Mouse (Mus musculus): Measurements from ENCODE around the gene Mfsd4b1.

GRCm38 (mm10) chr10:40009591-40009990 is 15.5 kb downstream of the Mfsd4b1 start:
- no peak for TF ChIP-seq GATA1 (IDR thresholded peaks at IDR 0.05; ENCODE audit: borderline replicate concordance, low read length)
- no peak for TF ChIP-seq FLI1 (IDR thresholded peaks at IDR 0.05; ENCODE audit: low read length)
